Mouse (Mus musculus): ENCODE measurements around the gene Morn3. TPM values are rescaled to one million over a fixed set of nuclear protein-coding genes. Genes with fewer than 3 reads are reported as not detected.
"Not testable (repeated sequence)": the region's sequence is repeated elsewhere in the genome, so short reads cannot be mapped to it uniquely, and the experiment has no call there.

Morn3 gene
- total RNA-seq, 2 experiments from 2014 or later = not detected

GRCm38 (mm10) chr5:123063141-123063540, 16.3 kb upstream of the Morn3 start:
- intact Hi-C loops (cut with DNase I) = no loop called here
- no peak for DNase-seq (ENCODE audit: low spot score in 2 of 2)

- DNase-seq (ENCODE audit: low spot score in 2 of 2); intact Hi-C loops (cut with DNase I): not testable (repeated sequence)
These were observed 14.6 kb upstream of the Morn3 start for GRCm38 (mm10) chr5:123061402-123061749.

GRCm38 (mm10) chr5:123060706-123061401, 14.0 kb upstream of the Morn3 start:
- intact Hi-C loops (cut with DNase I) = no loop called here
- DNase-seq (ENCODE audit: low spot score in 2 of 2) = no peak

- peak; percentile 47 to 55 for DNase-seq (ENCODE audit: low spot score in 2 of 2)
- intact Hi-C loops (cut with DNase I) = no loop called here
These were observed 13.1 kb upstream of the Morn3 start for GRCm38 (mm10) chr5:123059757-123060520.

- DNase-seq (ENCODE audit: low spot score in 2 of 2) = no peak
- intact Hi-C loops (cut with DNase I) = no loop called here
These were observed 11.7 kb upstream of the Morn3 start for GRCm38 (mm10) chr5:123058251-123059102.

GRCm38 (mm10) chr5:123057366-123058250, 10.8 kb upstream of the Morn3 start:
- DNase-seq (ENCODE audit: low spot score in 2 of 2) = peak; percentile 99 to 100
- intact Hi-C loops (cut with DNase I) = no loop called here

- intact Hi-C loops (cut with DNase I) = no loop called here
- no peak for DNase-seq (ENCODE audit: low spot score in 2 of 2)
These were observed 4.9 kb upstream of the Morn3 start for GRCm38 (mm10) chr5:123051736-123052135.

GRCm38 (mm10) chr5:123050918-123051317, 4.1 kb upstream of the Morn3 start:
- intact Hi-C loops (cut with DNase I) = no loop called here

GRCm38 (mm10) chr5:123049271-123049670, 2.5 kb upstream of the Morn3 start:
- DNase-seq (ENCODE audit: low spot score in 2 of 2) = peak; percentile 45 to 46
- intact Hi-C loops (cut with DNase I) = loop anchor here (5.0 kb wide), 1 partner anchor 122 kb away; no protein-coding TSS in a partner anchor

More at GRCm38 (mm10) chr5:123050918-123051317, 4.1 kb upstream of the Morn3 start:
- DNase-seq (ENCODE audit: low spot score in 2 of 2) = no peak

- intact Hi-C loops (cut with DNase I) = loop anchor here (1.0 to 5.0 kb wide), 2 partner anchors 77 to 118 kb away; no protein-coding TSS in a partner anchor
- DNase-seq (ENCODE audit: low spot score in 2 of 2) = peak; percentile 66 to 73
These were observed 1.1 kb downstream of the Morn3 start for GRCm38 (mm10) chr5:123045561-123046295.

GRCm38 (mm10) chr5:123043856-123044255, 3.0 kb downstream of the Morn3 start:
- intact Hi-C loops (cut with DNase I) = no loop called here
- no peak for DNase-seq (ENCODE audit: low spot score in 2 of 2)

- intact Hi-C loops (cut with DNase I) = no loop called here
- no peak for DNase-seq (ENCODE audit: low spot score in 2 of 2)
These were observed 6.0 kb downstream of the Morn3 start for GRCm38 (mm10) chr5:123040796-123041195.

GRCm38 (mm10) chr5:123039120-123039752, 7.6 kb downstream of the Morn3 start:
- intact Hi-C loops (cut with DNase I) = no loop called here
- peak in 1 of 2 experiments; percentile 40 for DNase-seq (ENCODE audit: low spot score in 2 of 2)

GRCm38 (mm10) chr5:123038115-123038514, 8.7 kb downstream of the Morn3 start:
- intact Hi-C loops (cut with DNase I) = no loop called here
- DNase-seq (ENCODE audit: low spot score in 2 of 2) = no peak

GRCm38 (mm10) chr5:123035564-123035963, 11.3 kb downstream of the Morn3 start:
- intact Hi-C loops (cut with DNase I) = no loop called here
- DNase-seq (ENCODE audit: low spot score in 2 of 2) = no peak

GRCm38 (mm10) chr5:123035089-123035488, 11.7 kb downstream of the Morn3 start:
- intact Hi-C loops (cut with DNase I) = no loop called here
- no peak for DNase-seq (ENCODE audit: low spot score in 2 of 2)

- DNase-seq (ENCODE audit: low spot score in 2 of 2) = no peak
- intact Hi-C loops (cut with DNase I) = no loop called here
These were observed 13.1 kb downstream of the Morn3 start for GRCm38 (mm10) chr5:123033646-123034160.

GRCm38 (mm10) chr5:123031312-123031711, 15.5 kb downstream of the Morn3 start:
- no peak for DNase-seq (ENCODE audit: low spot score in 2 of 2)
- intact Hi-C loops (cut with DNase I) = no loop called here
